Mouse (Mus musculus) ES-E14 (cell line): ENCODE data around the gene Runx3.

Experiments used
- CHD2 ChIP-seq: IDR thresholded peaks from 2 replicates; pipeline ENCODE4 v1.6.1; 2014; ENCODE audit warnings: mild to moderate bottlenecking, low read depth, low read length, inconsistent platforms
- ZC3H11A ChIP-seq: IDR thresholded peaks from 2 replicates; pipeline ENCODE4 v1.6.1; 2012; ENCODE audit warnings: low read depth, mild to moderate bottlenecking, inconsistent platforms, low read length, borderline replicate concordance

DNA sequence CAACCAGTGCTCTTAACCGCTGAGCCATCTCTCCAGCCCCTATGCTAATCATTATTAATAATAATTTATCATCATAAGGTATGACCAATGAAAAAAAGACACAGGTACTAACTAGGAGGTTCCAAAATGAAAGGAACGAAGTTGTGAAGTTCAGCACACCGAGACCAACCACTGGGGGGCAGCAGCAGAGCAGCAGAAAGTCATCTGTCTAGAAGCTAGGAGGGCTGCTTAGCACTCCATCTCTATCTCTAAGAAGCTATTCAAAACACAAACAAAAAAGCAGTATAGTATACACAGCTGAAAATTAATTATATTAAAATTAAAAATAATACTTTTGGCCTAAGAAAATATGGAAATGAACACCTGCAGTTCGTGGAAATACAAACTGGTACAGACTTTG, 99.2 kb downstream of the Runx3 start:
- no peak for TF ChIP-seq CHD2
- TF ChIP-seq ZC3H11A = no peak
